Mouse (Mus musculus) intestine, postnatal 0 days (tissue): ENCODE data around the gene Stat6. TPM values are rescaled to one million over a fixed set of nuclear protein-coding genes. Genes with fewer than 3 reads are reported as not detected.
"Not testable (repeated sequence)": the region's sequence is repeated elsewhere in the genome, so short reads cannot be mapped to it uniquely, and the experiment has no call there.

Experiments
- ATAC-seq: fragments of 200-750 bp; cut with Nextera tagmentation; 2 replicates; pipeline ENCODE4 v1.8.0; 2017; ENCODE audit warnings: mild to moderate bottlenecking, moderate TSS enrichment, moderate library complexity
- H3K27ac ChIP-seq: fragments of 300-500 bp; sonication (generic); 2 replicates; pipeline ENCODE4 v1.5.1; 2014; ENCODE audit warnings: mild to moderate bottlenecking, low read depth, low read length, moderate library complexity
- H3K27me3 ChIP-seq: fragments of 300-500 bp; sonication (generic); replicated peaks from 2 replicates; pipeline ENCODE4 v1.6.1; 2014; ENCODE audit warnings: low read length, mixed read lengths; ENCODE audit not compliant: control insufficient read depth, insufficient read depth
- H3K36me3 ChIP-seq: fragments of 300-500 bp; sonication (generic); 2 replicates; pipeline ENCODE4 v1.6.1; 2014; ENCODE audit warnings: mild to moderate bottlenecking, moderate library complexity; ENCODE audit not compliant: control insufficient read depth, insufficient read depth
- H3K4me1 ChIP-seq: fragments of 300-500 bp; sonication (generic); replicated peaks from 2 replicates; pipeline ENCODE4 v1.6.1; 2014; ENCODE audit warnings: antibody characterized with exemption, low read length, mixed read lengths; ENCODE audit not compliant: control insufficient read depth, insufficient read depth
- H3K4me2 ChIP-seq: fragments of 300-500 bp; sonication (generic); replicated peaks from 2 replicates; pipeline ENCODE4 v1.6.1; 2014; ENCODE audit warnings: low read depth, mild to moderate bottlenecking, moderate library complexity
- H3K4me3 ChIP-seq: fragments of 300-500 bp; sonication (generic); 2 replicates; pipeline ENCODE4 v1.5.1; 2014; ENCODE audit warnings: low read depth, low read length
- H3K9ac ChIP-seq: fragments of 300-500 bp; sonication (generic); 2 replicates; pipeline ENCODE4 v1.6.1; 2014; ENCODE audit warnings: mild to moderate bottlenecking, low read depth, low read length
- H3K9me3 ChIP-seq: fragments of 300-500 bp; sonication (generic); 2 replicates; pipeline ENCODE4 v1.6.1; 2016; ENCODE audit warnings: mixed run types; ENCODE audit not compliant: control insufficient read depth
- CTCF ChIP-seq: sonication (generic); IDR thresholded peaks from 2 replicates; pipeline ENCODE4 v1.5.1; 2016; ENCODE audit warnings: low read depth, mild to moderate bottlenecking, control low read depth, antibody characterized with exemption, moderate library complexity
- WGBS: fragments of 180-500 bp; shearing (Covaris S2); extraction: QIAGEN DNeasy Blood & Tissue Kit; methylation state at CpG from one replicate; pipeline ENCODE4 v1.1.7; 2014; 5-methylcytosine and 5-hydroxymethylcytosine counted together
- polyA plus RNA-seq: library from polyadenylated mRNA; unstranded; fragments of >200 nt; fragmentation: Nextera tagmentation; extraction: Ambion mirVana; gene quantifications from 2 replicates; pipeline ENCODE4 v1.2.1, GENCODE M21; 2015

Stat6 gene
- polyA plus RNA-seq, 1 experiment from 2014 or later, result 27.1 TPM

DNA sequence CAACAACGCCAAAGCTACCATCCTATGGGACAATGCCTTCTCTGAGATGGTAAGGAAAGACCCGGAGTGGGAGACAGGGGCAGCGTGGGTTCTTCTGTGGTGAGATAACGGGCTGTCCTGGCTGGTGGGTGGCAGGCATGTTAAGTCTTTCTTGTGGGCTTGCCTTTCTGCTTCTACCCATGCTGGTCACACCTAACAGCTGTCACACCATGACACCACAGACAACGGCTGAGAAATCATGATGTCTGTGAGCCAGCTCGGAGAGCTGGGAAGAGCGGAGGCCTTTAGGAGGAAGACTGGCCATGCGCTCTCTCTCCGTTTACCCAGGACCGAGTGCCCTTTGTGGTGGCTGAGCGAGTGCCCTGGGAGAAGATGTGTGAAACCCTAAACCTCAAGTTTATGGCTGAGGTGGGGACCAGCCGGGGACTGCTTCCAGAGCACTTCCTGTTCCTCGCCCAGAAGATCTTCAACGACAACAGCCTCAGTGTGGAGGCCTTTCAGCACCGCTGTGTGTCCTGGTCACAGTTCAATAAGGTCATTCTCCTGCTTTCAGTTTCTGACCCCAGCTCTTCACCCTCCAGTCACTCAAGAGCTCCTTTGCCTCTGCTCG is 12.3 kb downstream of the Stat6 start:
- Histone ChIP-seq H3K27me3 (no peaks in the 10 kb centered on the region), H3K9me3 (no peaks in the 10 kb centered on the region), H3K4me2 (no peak overlapping the region), H3K27ac (no peak overlapping the region), H3K4me3 (no peak overlapping the region), H3K4me1 (no peaks in the 10 kb centered on the region), H3K36me3 (peaks cover 75% of the 10 kb centered on the region), H3K9ac (no peak overlapping the region)
- no peak for ATAC-seq
- 63% methylated on average over 16 of the region's 16 CpGs for whole genome bisulfite sequencing
- no peak for TF ChIP-seq CTCF

DNA sequence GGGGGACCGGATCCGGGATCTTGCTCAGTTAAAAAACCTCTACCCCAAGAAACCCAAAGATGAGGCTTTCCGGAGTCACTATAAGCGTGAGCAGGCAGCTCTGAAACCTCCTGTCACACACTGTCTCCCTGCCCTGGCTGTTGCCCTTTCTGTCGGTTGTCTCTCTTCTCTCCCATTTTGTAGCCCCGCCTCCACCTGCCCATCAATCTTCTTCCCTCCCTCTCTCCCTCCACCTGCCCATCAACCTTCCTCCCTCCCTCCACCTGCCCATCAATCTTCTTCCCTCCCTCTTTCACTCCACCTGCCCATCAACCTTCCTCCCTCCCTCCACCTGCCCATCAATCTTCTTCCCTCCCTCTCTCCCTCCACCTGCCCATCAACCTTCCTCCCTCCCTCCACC is 14.8 kb downstream of the Stat6 start:
- H3K27ac ChIP-seq, H3K9ac ChIP-seq, H3K27me3 ChIP-seq, H3K4me2 ChIP-seq, ATAC-seq, H3K4me3 ChIP-seq, H3K4me1 ChIP-seq, H3K9me3 ChIP-seq: not testable (repeated sequence)
- WGBS, result 53% methylated on average over 6 of the region's 6 CpGs
- peaks cover 60% of the 10 kb centered on the region for H3K36me3 ChIP-seq

DNA sequence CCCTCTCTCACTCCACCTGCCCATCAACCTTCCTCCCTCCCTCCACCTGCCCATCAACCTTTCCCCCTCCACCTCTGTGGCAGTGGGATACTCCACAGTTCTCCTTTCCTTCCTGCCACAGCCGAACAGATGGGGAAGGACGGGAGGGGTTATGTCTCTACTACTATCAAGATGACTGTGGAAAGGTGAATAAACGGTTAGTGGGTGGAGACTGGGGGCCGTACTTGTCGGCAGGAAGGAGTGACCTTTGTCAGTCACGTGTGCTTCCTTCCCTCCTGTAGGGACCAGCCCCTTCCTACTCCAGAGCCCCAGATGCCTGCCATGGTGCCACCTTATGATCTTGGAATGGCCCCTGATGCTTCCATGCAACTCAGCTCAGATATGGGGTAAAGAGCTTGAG is 15.3 kb downstream of the Stat6 start:
- H3K9ac ChIP-seq, result no peak overlapping the region
- ATAC-seq, result peak; percentile 68
- H3K9me3 ChIP-seq, result no peaks in the 10 kb centered on the region
- H3K36me3 ChIP-seq, result peaks cover 56% of the 10 kb centered on the region
- H3K4me2 ChIP-seq, result peak overlapping the region; percentile 56
- no peaks in the 10 kb centered on the region for H3K27me3 ChIP-seq
- no peak for TF ChIP-seq CTCF
- 12% methylated on average over 6 of the region's 6 CpGs for WGBS
- H3K4me1 ChIP-seq, result no peaks in the 10 kb centered on the region; the same call in 1 of the 2 replicates
- H3K27ac ChIP-seq, result no peak overlapping the region
- peak overlapping the region; percentile 18; the same call in 1 of the 2 replicates for H3K4me3 ChIP-seq

DNA sequence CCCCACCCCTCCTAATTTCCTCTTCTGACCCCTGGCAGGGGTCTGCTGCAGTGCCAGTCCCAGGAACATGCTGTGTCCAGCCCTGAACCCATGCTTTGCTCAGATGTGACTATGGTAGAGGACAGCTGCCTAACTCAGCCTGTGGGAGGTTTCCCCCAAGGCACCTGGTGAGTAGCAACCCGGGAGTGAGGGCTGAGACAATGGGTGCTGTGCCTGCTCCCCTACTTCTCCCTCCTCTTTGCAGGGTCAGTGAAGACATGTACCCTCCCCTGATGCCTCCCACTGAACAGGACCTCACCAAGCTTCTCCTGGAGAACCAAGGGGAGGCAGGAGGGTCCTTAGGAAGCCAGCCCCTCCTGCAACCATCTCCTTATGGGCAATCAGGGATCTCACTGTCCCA is 16.8 kb downstream of the Stat6 start:
- Histone ChIP-seq H3K9me3 (no peaks in the 10 kb centered on the region), H3K4me3 (no peak overlapping the region), H3K9ac (no peak overlapping the region), H3K4me1 (no peaks in the 10 kb centered on the region; the same call in 1 of the 2 replicates), H3K27ac (no peak overlapping the region), H3K27me3 (no peaks in the 10 kb centered on the region), H3K36me3 (peaks cover 41% of the 10 kb centered on the region), H3K4me2 (no peak overlapping the region)
- ATAC-seq, result no peak
- 38% methylated on average over 1 of the region's 1 CpGs for WGBS
- no peak for TF ChIP-seq CTCF

DNA sequence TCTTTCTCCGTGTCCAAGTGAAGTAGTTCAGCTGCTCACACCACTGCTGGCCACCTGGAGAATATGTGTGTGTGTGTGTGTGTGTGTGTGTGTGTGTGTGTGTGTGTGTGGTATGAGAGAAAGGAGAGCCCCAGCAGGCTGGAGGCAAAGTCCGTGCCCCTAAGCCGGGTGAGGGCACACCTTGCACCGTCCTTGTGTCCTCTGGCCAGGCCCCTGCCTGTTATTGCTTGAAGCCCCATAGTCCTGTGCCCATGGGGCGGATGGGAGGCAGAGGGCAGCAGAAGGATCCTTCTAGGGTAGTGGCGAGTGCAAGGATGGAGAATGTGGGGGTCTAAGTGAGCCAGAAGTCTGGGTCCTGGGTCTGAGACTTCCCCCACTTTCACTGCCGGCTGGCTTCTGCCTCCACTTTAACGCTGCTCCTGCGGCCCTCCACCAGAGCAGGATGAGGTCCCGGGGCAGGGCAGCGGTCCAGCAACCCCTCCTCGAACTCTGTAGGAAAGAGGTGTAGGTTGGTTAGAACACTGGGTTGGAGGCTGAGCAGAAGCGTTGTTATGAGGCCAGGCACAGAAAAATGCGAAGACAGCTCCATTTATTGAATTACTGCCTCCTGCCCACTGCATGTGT is 18.6 kb downstream of the Stat6 start:
- Histone ChIP-seq H3K4me1 (no peaks in the 10 kb centered on the region; the same call in 1 of the 2 replicates), H3K27ac (peak overlapping the region; percentile 62), H3K27me3 (no peaks in the 10 kb centered on the region; the same call in 1 of the 2 replicates), H3K4me3 (peak overlapping the region; percentile 28), H3K9ac (0 out of 2 replicates have a peak overlapping the region, but pooled peaks have one; percentile 27), H3K9me3 (no peaks in the 10 kb centered on the region), H3K36me3 (peaks cover 27% of the 10 kb centered on the region), H3K4me2 (peak overlapping the region; percentile 70)
- peak; percentile 12; the same call in 1 of the 2 replicates for ATAC-seq
- no peak for TF ChIP-seq CTCF
- WGBS, result 22% methylated on average over 14 of the region's 14 CpGs

DNA sequence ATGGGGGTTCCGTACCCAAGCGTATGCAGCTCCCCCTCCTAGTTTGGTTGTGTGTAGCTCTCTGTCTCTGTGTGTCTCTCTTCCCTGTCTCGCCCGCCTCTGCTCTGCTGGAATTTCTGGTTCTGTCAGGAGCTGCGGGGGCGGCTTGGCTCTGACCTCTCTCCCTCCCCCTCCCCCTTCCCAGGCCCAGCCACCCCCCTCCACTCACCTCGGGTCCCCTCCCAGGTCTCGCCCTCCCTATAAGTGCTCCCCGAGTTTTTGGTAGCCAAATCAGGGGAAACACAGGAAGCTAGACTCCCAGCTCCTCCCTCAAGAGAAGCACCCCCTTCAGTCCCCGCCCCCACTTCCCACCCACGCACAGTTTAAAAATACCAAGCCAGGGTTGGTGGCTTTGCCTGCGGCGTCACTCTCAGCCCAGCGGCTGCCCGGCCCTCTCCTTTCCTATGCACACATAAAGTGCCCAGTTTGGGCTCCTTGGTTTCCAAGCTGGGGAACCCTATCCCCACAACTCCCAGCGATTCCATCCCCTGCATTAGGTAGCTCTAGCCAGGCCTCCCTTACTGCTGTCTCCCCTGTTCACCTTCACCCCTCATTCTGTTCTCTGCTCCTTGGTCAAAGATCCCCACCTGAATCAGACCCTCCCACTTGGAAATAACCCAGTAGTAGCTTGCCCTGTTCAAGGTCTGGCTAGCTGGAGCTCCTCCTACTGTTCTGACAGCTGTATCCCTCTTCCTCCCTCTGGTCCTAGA is 19.3 kb downstream of the Stat6 start:
- Histone ChIP-seq H3K4me1 (no peaks in the 10 kb centered on the region; the same call in 1 of the 2 replicates), H3K36me3 (peaks cover 22% of the 10 kb centered on the region), H3K27ac (peak overlapping the region; percentile 62), H3K4me2 (peak overlapping the region; percentile 70), H3K9ac (peak overlapping the region; percentile 27; the same call in 1 of the 2 replicates), H3K4me3 (peak overlapping the region; percentile 28), H3K9me3 (no peaks in the 10 kb centered on the region), H3K27me3 (no peaks in the 10 kb centered on the region; the same call in 1 of the 2 replicates)
- TF ChIP-seq CTCF, result no peak
- peak; percentile 16; the same call in 1 of the 2 replicates for ATAC-seq
- 5% methylated on average over 16 of the region's 16 CpGs for WGBS
